Mouse (Mus musculus) brain, embryonic 14.5 days (tissue): ENCODE measurements at regions not wholly inside any gene's neighbourhood (a gene's known extent, or its start where the extent isn't known, plus 50 kb on each side); places are given as distances from the start of the nearest gene placed in this dataset.

Experiments
- CTCF ChIP-seq: fragments of 200-500 bp; IDR thresholded peaks from 2 replicates; pipeline ENCODE4 v1.5.1; 2012; ENCODE audit warnings: inconsistent platforms, mild to moderate bottlenecking, moderate library complexity, borderline replicate concordance; ENCODE audit not compliant: insufficient read depth, insufficient read length; ENCODE audit errors: extremely low read depth
- POLR2A ChIP-seq: fragments of 200-500 bp; IDR thresholded peaks from 2 replicates; pipeline ENCODE4 v1.6.1; 2012; ENCODE audit warnings: mild to moderate bottlenecking, inconsistent platforms, borderline replicate concordance; ENCODE audit not compliant: poor library complexity, insufficient read depth, insufficient read length, severe bottlenecking; ENCODE audit errors: extremely low read depth

GRCm38 (mm10) chr17:59143760-59144157, 130.6 kb upstream of the Nudt12 start:
- TF ChIP-seq CTCF (no peak), POLR2A (no peak)
